Mouse (Mus musculus): ENCODE data around the gene Efna5.

The Efna5 gene

DNA sequence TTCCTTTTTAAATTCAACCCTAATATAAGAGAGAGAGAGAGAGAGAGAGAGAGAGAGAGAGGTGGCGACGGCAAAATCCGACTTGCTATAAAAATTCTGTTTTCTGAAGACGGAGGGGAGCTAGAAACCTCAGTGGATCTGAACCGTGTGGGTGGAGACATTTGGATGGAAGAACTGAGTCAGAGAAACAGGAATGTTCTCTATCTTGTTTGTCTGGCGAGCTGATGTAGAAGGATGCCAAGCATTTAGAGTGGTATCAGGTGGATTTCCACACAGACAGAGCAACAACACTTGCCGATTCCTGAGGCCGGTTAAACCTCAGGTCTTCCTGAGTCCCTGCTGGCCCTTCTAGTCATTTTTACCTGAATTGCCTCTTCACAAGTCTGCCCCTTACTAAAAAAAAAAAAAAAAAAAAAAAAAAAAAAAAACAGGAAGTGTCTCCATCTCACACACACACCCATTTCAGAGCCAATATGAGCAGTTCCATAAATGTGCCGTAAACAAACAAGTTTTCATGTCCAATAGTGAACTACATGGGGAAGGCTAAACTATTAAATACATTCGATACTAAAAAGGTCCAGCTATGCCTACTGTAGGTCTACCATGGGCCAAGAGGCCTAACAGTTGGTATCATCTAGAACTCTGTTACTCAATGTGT lies 231.7 kb downstream of the Efna5 start:
- DNase-seq: no peak

- DNase-seq: no peak
Measured at GRCm38 (mm10) chr17:62646836-62647235, 234.3 kb downstream of the Efna5 start.

- no peak for DNase-seq
Measured at GRCm38 (mm10) chr17:62642447-62643145, 238.5 kb downstream of the Efna5 start.

DNA sequence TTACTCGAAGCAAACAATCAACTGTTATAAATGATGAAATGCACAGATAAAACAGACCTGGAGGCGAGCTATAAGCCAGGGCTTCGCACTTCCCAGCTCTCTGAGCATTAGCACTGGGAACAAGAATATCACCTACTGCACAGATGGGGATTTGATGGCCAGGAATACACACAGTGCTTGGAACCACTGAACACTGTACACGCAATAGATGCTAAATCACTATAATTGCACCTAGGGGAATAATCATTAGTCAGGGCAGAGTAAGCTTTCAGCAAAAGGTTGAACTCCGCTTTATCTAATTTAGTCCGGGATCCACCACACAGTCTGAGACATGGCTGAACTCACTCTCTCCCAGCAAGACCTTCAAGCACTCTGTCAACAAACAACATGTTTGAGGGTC lies 240.5 kb downstream of the Efna5 start:
- DNase-seq: no peak

- no peak for DNase-seq
Measured at GRCm38 (mm10) chr17:62636896-62637295, 244.2 kb downstream of the Efna5 start.

DNA sequence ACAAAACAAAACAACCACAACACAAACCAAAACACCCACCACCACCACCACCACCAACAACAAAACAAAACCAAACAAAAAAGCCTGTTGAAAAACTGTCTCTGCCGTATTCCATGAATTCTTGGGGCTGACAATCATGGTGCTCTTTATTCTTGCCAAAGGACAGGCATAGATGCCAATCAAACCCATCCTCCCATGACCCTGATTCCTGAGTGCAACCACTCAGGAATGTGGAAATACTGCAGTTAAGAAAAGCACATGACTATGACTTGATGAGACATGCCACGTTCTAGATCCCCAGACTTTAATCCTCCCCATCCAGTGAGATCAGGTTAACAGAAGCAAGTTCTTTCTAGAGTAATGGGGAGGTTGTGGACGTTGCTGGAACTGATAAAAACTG lies 246.2 kb downstream of the Efna5 start:
- no peak for DNase-seq

- DNase-seq: no peak
Measured at GRCm38 (mm10) chr17:62628474-62628873, 252.6 kb downstream of the Efna5 start.

GRCm38 (mm10) chr17:62627508-62627907 lies 253.6 kb downstream of the Efna5 start:
- DNase-seq: no peak

GRCm38 (mm10) chr17:62625646-62626020 lies 255.5 kb downstream of the Efna5 start:
- DNase-seq: no peak

- no peak for DNase-seq
Measured at GRCm38 (mm10) chr17:62624804-62625645, 256.1 kb downstream of the Efna5 start.

DNA sequence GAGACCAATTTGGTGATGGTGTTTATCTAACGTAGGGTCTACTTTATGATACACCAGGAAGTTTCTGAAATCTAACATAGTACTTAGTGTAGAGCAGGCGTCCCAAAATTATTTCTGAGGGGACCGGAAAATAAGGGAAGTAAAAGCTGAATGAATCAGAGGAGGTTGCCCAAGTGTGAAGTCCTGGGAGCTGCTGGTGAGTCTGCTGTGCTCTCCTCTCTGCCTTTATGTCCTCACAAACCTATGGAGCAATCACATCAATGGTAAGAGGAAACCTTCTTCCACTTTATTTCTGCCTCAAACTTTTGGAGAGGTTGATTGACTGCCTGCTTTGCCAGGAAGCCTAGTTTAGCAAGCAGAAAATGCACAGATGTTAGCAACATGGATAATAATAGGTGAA lies 257.9 kb downstream of the Efna5 start:
- no peak for DNase-seq

DNA sequence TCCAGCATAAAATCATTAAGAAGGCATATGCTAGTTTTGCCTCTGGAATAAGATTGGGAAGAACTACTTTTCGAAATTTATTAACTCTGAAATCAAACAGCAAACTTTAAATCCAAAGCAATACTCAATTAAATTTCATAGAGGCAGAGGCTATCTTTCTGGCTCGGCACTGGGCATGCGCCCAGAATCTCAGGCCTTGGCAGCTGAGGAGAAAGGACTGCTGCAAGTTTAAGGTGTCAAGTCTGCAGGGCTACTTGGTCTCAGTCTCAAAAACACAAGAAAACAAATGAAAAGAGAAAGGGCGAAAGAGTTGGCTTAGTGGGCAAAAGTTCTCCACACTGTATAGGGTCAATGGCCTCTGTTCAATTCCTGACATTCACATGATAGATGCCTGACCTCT lies 258.6 kb downstream of the Efna5 start:
- DNase-seq: no peak

DNA sequence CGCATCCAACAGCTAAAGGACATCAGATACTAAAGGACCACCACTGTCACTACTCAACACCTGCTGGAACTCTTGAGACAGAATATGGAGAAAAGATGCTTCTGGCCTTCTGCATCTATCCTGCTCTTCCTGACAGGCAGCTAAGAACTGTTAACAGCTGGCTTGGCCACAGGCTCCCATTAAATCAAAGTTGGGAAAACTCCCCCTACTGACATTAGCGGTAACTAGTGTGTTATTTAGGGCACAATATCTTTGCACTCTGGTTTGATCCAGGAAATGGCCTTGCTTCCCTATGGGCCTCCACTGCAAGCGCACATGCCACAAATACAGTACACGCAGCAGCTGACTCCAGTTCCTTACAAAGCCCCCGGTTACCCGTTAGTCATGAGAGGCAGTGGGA lies 266.0 kb downstream of the Efna5 start:
- DNase-seq: peak; percentile 23

GRCm38 (mm10) chr17:62614708-62615107 lies 266.4 kb downstream of the Efna5 start:
- no peak for DNase-seq

DNA sequence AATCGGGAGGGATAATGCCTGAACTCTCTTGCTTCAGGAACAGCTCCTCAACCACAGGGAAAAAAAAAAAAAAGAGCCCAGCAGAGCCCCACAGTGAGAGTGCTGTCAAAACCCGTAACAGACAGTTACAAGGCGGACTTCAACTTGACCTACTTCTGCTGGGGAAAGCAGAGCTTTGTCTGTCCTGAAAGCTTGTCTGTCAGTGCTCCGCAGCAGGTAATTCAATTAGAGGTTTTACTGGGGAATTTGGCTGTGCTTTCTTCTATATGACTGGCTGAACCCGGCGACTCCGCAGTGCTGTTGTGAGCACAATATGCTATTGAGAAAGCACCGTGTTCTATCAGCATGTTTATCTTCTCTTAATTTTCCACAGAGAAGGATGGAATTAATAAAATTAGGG lies 266.9 kb downstream of the Efna5 start:
- no peak for DNase-seq

- DNase-seq: no peak
Measured at GRCm38 (mm10) chr17:62613232-62613631, 267.9 kb downstream of the Efna5 start.

DNA sequence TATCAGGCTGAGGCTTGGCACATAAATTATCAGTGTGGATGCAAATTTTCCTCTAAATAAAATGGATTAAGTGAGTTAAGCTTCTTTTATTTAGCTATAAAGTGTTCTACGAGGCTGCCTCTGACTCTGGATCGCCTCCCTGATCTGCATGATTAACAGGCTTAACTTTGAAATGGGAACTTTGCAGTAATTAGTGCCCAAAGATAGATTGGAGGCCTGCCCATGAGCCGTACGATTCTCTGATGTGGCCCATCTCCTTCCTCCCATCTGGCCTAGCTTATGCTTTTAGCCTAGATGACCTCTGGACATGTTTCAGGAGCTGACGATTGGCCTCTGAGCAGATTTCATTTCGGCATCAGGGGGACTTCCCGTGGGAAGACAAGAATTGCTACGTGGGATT lies 273.0 kb downstream of the Efna5 start:
- DNase-seq: no peak

DNA sequence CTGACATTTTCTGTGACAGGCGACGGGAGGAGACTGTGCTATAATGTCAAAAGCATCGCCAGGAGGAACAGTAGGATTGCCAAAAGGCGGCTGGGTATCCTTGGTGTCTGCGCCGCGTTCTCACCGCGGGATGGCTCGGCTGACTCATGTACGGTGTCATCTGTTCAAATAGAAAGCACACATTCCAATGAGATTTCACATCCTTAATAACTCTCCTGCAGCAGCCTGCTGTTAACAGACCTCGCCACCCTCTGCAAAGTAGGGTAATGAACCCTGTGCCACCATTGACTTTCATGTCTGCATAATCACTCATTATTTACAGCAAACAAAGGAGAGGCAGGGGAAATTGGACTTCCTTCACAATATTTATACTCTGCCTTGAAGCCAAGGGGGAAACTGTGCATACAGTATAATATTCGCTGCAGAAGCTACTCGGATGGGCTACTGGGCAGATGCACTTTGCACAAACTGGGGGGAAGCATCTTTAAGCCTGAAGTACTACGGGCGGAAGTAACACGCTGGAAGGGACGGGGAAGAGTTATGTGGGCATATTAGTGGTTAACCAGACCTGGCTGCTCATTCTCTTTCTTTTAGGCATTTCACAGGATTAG lies 273.7 kb downstream of the Efna5 start:
- DNase-seq: no peak

- DNase-seq: no peak
Measured at GRCm38 (mm10) chr17:62606681-62607080, 274.4 kb downstream of the Efna5 start.

DNA sequence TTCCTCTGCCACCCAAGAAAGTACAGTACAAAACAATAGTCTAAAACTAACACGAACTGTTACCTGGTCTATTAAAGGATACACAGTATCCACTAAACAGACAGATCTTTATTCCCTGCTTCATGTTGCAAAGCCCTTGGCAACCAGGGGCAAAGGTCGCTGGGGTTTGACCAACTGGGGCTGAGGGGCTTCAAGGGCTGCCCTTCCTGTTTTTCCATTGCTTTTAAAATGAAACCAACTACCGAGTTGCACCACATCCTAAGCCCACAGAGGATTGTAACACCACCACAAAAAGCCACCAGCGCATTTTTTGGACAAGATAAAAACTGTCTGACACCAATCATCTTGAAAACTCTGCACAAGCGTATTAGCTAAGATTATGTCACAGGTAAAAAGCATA lies 276.8 kb downstream of the Efna5 start:
- DNase-seq: no peak

GRCm38 (mm10) chr17:62603604-62604003 lies 277.5 kb downstream of the Efna5 start:
- no peak for DNase-seq

GRCm38 (mm10) chr17:62598716-62599490 lies 282.2 kb downstream of the Efna5 start:
- DNase-seq: no peak
